Mouse (Mus musculus) cerebellum, adult 2 months (tissue): ENCODE data around the gene Fmod. TPM values are rescaled to one million over a fixed set of nuclear protein-coding genes. Genes with fewer than 3 reads are reported as not detected.

ENCODE experiments used
- DNase-seq, 2 experiments: peaks; one replicate each; pipeline ENCODE4 v3.0.0; 2021
- H3K27ac ChIP-seq: fragments of 200-500 bp; 2 replicates; pipeline ENCODE4 v1.5.1; 2012; ENCODE audit warnings: low read length, control low read depth, inconsistent platforms; ENCODE audit not compliant: insufficient read depth
- H3K27me3 ChIP-seq: fragments of 200-500 bp; 2 replicates; pipeline ENCODE4 v1.6.1; 2012; ENCODE audit warnings: inconsistent platforms, mild to moderate bottlenecking, low read length, moderate library complexity; ENCODE audit not compliant: control insufficient read depth, insufficient read depth
- H3K4me1 ChIP-seq: fragments of 200-500 bp; 2 replicates; pipeline ENCODE4 v1.6.1; 2011; ENCODE audit warnings: low read length; ENCODE audit not compliant: control insufficient read depth, insufficient read depth
- H3K4me3 ChIP-seq: fragments of 200-500 bp; replicated peaks from 2 replicates; pipeline ENCODE3; 2011; ENCODE audit warnings: mild to moderate bottlenecking, low read depth, low read length, control low read depth; ENCODE audit not compliant: insufficient read depth
- CTCF ChIP-seq: fragments of 200-500 bp; IDR thresholded peaks from 2 replicates; pipeline ENCODE4 v1.5.1; 2011; ENCODE audit warnings: low read depth, mild to moderate bottlenecking, control low read depth, low read length, moderate library complexity, borderline replicate concordance; ENCODE audit not compliant: insufficient read depth
- POLR2A ChIP-seq: fragments of 200-500 bp; IDR thresholded peaks from 2 replicates; pipeline ENCODE4 v1.6.1; 2011; ENCODE audit warnings: low read length, control low read depth, borderline replicate concordance; ENCODE audit not compliant: insufficient read depth
- WGBS: fragments of 180-500 bp; shearing (Covaris S2); methylation state at CpG from one replicate; pipeline ENCODE4 v1.1.7; 2018; 5-methylcytosine and 5-hydroxymethylcytosine counted together
- polyA plus RNA-seq: library from polyadenylated mRNA; depleted of rRNA; stranded (reverse); fragments of >200 nt; gene quantifications from 2 replicates; pipeline ENCODE4 v1.2.3, GENCODE M21; 2012; rRNA removed

Fmod gene
- polyA plus RNA-seq: 7.5 and 10.8 TPM in 2 replicates

DNA sequence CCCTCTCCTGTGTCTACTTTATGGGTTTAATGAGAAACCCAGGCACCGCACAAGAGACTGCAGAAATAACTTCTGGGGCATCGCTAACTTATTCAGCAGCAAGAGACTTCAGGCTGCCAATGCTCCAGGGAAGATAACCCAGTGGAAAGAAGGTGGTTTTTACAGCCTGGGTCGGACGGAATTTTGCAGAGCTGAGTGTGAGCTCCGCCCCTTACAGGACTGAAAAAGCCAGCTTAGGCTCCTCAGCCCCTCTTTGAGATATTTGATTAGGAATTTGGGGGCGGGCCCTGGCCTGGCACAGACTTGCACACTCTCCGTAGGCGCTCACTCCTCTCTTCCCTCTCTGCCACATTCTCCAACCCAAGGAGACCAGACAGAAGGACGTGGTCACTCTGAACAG, at the start of gene Fmod:
Gene Fmod, plus strand, starts transcription at position 83 of the 400 bp plus-strand sequence.
- Histone ChIP-seq H3K27ac (no peak within 1 kb of the TSS), H3K27me3 (no peaks in the 10 kb centered on the region), H3K4me1 (no peaks in the 10 kb centered on the region), H3K4me3 (no peak within 1 kb of the TSS)
- WGBS: 50% methylated on average over 9 of the region's 9 CpGs
- DNase-seq: no peak
- no peak for TF ChIP-seq CTCF
- TF ChIP-seq POLR2A: no peak

DNA sequence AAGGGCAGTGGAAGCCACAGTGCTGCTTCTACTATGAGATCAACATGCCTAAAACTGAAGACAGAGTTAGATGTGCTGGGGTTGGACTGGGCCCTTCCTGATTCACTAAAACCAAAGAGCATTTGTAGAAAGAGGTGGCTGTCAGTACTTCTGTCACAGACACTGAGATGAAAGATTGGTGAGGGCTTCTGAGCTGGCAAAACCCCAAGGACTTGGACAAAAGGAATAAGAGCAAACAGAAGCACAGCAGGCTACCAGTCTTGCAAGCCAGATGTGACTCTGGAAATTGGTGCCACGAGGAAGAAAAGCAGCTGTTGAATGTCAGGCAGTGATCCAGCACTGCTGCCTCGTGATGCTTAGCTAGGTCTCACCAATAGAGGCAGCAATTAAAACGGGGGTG, 48.2 kb upstream of the Fmod start:
- TF ChIP-seq POLR2A: no peak
- no peak overlapping the region for H3K4me3 ChIP-seq
- 29% methylated on average over 3 of the region's 3 CpGs for WGBS
- no peaks in the 10 kb centered on the region for H3K4me1 ChIP-seq
- DNase-seq: no peak
- no peaks in the 10 kb centered on the region for H3K27me3 ChIP-seq
- H3K27ac ChIP-seq: no peak overlapping the region

DNA sequence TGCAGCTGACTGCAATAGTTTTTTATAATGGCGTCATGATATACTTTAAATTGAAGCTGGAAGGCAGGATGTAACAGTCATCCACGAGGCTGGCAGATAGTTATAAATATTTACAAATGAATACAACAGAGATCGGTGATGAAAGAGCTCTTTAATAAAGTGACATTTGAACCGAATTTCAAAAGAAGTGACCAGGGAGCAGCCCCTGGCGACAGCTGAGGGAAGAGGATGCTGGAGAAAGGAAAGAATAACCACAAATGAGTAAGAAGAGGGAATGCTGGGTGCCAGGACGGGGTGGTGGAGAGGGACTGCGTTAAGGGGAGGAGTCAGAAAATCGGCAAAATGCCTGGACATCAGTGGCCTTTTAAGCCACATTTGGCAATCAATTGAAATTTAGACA, 45.8 kb upstream of the Fmod start:
- Histone ChIP-seq H3K27ac (no peak overlapping the region), H3K27me3 (no peaks in the 10 kb centered on the region), H3K4me3 (no peak overlapping the region), H3K4me1 (no peaks in the 10 kb centered on the region)
- DNase-seq: no peak
- 58% methylated on average over 8 of the region's 8 CpGs for WGBS
- TF ChIP-seq CTCF (no peak), POLR2A (no peak)

DNA sequence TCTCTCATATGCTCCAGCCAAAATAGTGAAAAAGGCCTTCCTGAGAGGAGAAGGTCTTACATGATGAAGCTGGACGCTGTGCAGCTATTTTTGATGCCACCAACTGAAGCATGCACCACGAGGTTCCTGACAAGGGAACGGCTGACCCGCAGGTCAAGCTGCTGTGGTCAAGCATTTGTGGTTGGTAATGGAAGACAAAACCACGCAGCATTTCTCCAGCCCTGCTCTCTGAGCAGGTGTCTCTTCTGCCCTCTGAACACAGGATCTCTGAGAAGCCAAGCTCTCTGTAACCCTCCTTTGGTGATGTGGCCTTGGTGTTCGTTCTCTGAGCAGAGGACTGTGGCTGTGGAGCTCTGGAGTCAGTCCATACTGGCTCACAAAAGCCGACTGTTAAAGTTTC, 31.6 kb upstream of the Fmod start:
- Histone ChIP-seq H3K27me3 (no peaks in the 10 kb centered on the region), H3K4me3 (no peak overlapping the region), H3K4me1 (no peaks in the 10 kb centered on the region), H3K27ac (no peak overlapping the region)
- no peak for DNase-seq
- TF ChIP-seq POLR2A (no peak), CTCF (no peak)
- WGBS: 81% methylated on average over 7 of the region's 7 CpGs

DNA sequence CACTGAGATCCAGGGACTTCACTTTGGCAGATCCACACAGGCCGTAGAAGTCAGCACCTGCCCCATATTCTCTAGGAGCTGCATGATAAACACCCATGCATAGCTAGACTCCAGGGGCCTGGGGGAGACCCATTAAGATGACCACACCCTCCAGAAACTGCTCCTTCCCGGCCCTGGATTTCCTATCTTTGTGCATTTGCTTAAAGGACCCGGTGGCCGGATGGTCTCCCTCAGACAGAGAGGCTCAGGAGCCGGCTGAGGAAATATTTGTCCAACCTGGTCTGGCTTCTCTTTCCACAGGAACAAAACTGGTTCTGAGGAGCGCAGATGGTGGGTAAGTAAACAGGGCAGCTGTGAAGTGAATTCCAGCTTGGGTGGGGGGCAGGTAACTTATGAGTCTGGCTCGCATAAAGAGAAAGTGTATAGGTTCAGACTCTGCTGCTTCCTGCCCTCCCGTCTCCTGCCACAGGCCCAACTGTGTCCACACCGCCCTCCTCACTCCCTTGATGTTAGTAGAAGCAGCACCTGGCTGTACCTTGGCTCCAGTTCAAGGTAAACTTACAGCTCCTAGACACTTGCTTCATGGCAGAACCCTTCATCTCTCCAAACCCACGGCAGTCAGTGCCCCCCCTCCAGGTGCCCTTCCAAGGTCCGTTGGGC, 30.8 kb upstream of the Fmod start:
- H3K27me3 ChIP-seq: no peaks in the 10 kb centered on the region
- H3K27ac ChIP-seq: no peak overlapping the region
- no peak for DNase-seq
- H3K4me1 ChIP-seq: no peaks in the 10 kb centered on the region
- TF ChIP-seq POLR2A (no peak), CTCF (no peak)
- no peak overlapping the region for H3K4me3 ChIP-seq
- 83% methylated on average over 11 of the region's 11 CpGs for WGBS

DNA sequence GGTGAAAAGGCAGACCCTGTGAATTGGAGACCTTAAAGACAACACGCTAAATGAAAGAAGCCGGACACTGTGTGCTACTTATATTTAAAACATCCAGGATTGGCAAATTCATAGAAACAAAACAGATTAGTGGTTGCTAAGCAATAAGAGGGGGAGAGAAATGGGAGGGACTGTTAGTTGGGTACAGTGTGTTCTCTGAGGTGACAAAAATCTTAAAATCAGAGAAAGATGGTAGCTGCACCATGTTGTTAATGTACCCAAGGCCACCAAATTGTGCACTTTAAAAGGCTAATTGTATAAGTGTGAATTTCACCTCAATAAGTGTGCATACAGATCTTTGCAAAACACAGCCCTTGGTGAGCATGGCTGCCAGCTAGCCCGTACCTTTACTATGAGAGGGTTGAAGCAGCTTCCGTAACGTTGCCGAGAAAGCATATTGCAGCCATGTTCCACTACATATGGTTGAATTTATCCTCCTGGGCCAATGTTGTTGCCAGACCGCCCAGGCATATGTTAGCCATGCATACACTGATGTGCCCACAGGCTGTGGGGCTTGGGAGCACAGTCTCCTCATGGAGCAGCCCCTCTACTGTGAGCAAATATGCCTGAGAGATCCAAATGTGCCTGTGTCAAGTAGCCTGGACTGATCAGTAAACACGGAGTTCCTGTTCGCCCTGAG, 12.6 kb upstream of the Fmod start:
- DNase-seq: no peak
- H3K4me1 ChIP-seq: no peaks in the 10 kb centered on the region
- H3K27ac ChIP-seq: no peak overlapping the region
- H3K4me3 ChIP-seq: no peak overlapping the region
- TF ChIP-seq POLR2A: no peak
- TF ChIP-seq CTCF: no peak
- WGBS: 77% methylated on average over 9 of the region's 9 CpGs
- no peaks in the 10 kb centered on the region for H3K27me3 ChIP-seq

DNA sequence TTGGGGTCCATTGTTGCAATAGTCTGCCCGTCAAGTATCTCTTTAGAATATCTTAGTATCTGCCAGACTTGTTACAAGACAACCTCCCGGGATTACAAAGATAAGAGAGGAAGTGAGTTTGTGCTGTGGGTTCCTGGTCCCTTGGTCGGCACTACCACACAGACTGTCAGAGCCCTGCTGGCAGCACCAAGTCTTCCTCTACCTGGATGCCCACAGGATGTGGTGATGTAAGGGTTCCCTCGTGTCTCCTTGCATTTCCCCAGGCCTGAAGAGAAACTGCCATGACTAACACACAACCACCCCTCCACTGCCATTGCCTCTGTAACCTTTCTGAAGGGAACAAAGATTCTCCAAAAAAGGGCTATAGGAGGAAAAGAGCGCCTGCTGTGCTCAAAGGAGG, 11.1 kb upstream of the Fmod start:
- no peak for DNase-seq
- Histone ChIP-seq H3K4me1 (no peaks in the 10 kb centered on the region), H3K27me3 (no peaks in the 10 kb centered on the region)

DNA sequence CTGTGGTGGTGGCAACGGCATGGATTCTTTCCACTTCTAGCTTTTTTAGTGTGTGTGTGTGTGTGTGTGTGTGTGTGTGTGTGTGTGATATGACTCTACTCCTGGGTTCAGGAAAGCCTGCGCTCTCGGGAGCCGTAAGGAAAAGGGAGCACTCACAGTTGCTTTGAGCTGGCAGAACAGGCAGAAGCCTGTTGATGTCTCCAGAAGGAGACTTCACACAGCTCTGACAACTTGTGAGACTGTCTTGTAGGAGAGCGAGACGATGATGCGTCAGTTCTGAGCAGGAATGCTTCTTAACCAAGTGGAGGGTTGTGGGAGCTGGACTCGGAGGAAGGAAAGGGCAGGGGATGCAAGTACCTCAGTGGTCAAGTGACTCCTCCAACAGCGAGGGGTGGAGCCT, 10.3 kb upstream of the Fmod start:
- DNase-seq: no peak
- Histone ChIP-seq H3K4me3 (no peak overlapping the region), H3K4me1 (no peaks in the 10 kb centered on the region), H3K27ac (no peak overlapping the region), H3K27me3 (no peaks in the 10 kb centered on the region)
- TF ChIP-seq CTCF (no peak), POLR2A (no peak)
- 87% methylated on average over 9 of the region's 9 CpGs for WGBS

More for the DNA sequence above, 11.1 kb upstream of the Fmod start:
- Histone ChIP-seq H3K4me3 (no peak overlapping the region), H3K27ac (no peak overlapping the region)
- WGBS: 71% methylated on average over 5 of the region's 5 CpGs
- no peak for TF ChIP-seq POLR2A
- no peak for TF ChIP-seq CTCF
